Mouse (Mus musculus): Measurements from ENCODE around the gene Pex6.

Pex6 gene

GRCm38 (mm10) chr17:46702100-46702499 lies 9.2 kb upstream of the Pex6 start:
- DNase-seq, result no peak

GRCm38 (mm10) chr17:46702506-46702905 lies 8.8 kb upstream of the Pex6 start:
- no peak for DNase-seq

DNA sequence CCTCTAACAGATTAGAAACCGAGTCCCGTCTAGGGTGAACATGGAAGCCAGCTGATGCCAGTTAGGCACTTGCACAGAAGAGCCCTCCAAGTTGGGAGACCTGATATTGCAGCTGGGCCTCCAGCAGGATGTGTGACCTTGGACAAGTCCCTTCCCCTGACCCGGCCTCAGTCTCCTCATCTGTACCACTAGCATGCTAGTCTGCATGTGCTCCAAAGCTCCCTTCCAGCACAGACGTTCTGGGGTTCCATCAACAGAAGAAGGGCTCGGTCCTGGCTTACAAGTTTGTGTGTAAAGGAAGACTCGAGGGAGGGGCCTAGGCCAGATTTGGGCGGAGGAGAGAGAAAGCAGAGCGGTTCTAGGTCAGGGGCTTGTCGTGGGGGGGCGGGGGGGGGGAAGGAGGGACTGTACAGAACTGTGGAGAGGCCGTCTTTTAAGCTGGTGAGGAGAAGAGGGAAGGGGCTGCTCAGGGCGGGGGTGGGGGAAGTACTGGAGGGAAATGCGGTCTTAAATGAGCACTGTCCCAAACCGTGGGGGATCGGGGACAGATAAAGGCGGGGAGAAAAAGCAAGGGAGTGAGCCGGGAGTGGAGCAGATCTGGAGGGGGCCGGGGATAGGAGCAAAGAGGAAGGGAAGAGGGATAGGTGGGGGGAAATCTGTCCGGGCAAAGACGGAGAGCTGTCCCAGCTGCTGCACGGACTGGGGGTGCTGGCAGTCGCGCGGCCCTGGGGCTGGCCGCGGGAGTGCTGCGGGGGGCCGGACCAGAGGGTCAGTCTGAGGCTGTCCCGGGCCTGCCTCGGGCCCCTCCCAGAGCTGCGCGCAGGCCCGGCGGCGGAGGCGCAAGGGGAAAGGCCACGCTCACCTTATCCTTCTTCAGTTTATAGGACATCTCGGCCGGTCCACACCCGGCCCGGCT lies 7.0 kb upstream of the Pex6 start:
- no peak for DNase-seq

DNA sequence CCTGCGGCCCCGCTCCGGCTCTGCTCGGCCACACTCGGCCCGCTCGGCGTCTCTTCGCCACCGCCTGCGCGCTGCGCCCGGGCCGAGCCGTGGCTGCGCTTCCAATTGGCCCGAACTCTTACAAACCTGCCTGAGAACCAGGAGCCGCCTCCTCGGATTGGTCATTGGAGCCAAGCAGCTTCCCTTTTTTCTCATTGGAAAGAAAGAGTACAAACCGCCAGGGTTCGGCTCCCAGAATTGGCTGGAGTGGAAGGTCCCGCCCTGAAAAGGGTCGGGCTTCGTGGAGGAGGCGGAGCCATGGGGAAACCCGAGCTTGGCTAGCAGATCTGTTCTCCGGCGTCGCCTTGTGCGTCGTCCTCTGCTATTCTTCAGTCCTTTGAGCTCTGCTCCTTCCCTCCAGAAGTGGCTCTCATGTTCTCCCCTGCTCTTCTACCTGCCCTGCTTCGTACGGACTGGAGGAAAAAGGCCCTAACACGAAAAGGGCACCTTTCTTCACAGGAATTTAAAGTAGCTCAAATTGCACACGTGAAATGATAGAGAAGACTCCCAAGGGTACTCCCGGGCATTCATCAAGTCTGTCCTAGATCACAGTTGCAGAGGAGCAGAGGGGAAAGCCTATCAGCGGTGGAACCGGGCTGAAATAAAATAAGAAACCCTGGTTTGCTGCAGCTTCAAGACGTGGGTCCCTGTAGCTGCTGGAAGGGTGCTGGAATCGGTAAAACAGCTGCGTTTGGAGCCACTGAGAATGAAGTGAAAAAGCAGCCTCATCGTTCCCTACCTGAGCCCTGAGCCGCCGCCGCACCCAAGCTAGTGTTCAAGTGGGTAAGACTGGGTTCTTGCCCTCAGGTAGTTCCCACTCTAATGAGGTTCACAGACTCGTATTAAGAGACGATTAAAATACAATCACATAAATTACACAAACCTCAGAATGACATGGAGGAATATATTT lies 6.1 kb upstream of the Pex6 start, which contains the start of gene Ppp2r5d:
Gene Ppp2r5d (minus strand): TSS at position 225 of the 949 bp plus-strand sequence.
- DNase-seq, result peak; percentile 98

DNA sequence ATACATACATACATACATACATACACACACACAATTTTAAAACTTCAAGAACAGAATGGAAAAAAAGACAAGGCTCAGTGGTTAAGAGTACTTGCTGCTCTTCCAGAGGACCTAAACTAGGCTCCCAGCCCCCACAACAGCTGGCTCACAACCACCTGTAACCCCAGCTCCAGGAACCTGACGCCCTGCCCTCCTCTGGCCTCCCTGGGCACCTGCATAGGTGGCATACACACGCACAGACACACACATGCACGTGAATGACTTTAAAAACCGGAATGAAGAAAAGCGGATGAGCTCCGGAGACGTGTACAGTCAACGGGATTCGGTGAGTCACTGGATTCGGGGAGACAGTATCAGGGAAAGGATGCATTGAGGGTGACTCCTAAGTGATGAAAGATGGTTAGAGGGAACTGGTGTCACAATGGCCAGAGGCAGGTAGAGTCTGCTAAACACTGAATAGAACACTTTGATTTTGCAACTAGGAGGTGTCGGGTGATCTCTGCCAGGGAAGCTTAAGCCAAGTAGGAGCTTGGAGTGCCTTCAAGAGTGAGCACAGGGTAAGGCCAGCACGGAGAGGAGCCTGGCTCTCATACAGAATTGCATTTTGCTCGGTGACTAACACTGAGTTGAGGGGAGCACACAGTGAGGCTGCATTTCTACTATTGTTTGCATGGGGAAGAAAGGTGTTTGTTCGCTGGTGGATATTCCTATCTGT lies 4.7 kb upstream of the Pex6 start:
- DNase-seq, result no peak

- peak; percentile 38 to 52 for DNase-seq
Observed at GRCm38 (mm10) chr17:46711612-46712271, 479 bp downstream of the Pex6 start.

DNA sequence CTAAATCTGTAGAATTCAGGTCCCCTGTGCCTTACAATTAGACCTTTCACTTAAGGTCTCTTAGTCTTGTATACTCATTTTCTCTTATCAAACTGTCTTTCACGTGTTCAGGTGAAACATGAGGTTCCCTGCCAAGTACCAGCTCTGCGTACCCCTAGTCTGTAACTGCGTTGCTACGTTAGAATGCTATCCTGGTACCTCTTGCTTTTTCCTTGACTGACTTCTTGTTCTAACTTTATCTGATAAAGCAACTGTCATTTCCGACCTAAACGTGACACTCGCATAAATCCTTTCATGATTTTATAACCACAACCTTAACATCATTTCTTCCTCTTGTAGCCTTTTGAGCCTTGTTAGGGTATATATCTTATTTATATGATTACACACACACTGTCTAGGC lies 1.2 kb downstream of the Pex6 start:
- no peak for DNase-seq

DNA sequence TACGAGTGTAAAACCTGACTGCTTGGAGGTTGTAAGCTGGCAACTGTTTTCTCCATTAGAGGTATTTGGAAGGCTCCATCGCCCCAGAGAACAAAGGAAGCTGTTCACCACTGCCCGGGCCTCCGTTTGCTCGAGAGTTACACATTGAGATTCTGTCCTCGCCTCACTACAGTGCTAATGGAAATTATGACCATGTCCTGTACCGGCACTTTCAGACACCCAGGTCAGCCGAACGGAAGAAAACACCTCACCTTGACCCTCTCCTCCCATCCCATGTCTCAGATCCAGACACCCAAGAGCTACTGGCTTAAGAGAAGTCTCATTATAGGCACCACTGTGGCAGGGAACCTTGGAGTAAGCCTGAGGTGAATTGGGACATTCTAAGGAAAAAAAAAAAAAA lies 2.6 kb downstream of the Pex6 start:
- DNase-seq, result no peak

- DNase-seq, result no peak
Observed at GRCm38 (mm10) chr17:46714756-46715481, 3.7 kb downstream of the Pex6 start.

DNA sequence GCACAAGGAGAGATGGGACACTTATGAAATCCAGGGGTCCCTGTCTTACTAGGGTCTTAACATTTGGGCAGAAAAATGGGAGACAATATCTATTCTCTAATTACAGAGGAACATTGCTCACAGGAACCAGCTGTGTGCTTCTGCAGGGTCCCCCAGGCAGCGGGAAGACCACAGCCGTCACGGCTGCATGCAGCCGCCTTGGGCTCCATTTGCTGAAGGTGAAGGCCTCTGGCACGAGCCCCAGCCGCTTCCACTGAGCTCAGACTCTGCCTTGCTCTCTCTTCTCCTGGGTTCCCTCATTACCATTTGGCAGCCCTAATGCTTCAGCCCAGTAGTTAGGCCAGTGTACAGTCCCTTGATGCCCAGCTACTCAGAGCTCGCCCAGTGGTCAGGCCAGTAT lies 9.8 kb downstream of the Pex6 start:
- no peak for DNase-seq

GRCm38 (mm10) chr17:46724477-46725084 lies 13.3 kb downstream of the Pex6 start:
- no peak for DNase-seq

- no peak for DNase-seq
Observed at GRCm38 (mm10) chr17:46725273-46725672, 14.0 kb downstream of the Pex6 start.

GRCm38 (mm10) chr17:46725731-46726645 lies 14.7 kb downstream of the Pex6 start:
- DNase-seq, result no peak

DNA sequence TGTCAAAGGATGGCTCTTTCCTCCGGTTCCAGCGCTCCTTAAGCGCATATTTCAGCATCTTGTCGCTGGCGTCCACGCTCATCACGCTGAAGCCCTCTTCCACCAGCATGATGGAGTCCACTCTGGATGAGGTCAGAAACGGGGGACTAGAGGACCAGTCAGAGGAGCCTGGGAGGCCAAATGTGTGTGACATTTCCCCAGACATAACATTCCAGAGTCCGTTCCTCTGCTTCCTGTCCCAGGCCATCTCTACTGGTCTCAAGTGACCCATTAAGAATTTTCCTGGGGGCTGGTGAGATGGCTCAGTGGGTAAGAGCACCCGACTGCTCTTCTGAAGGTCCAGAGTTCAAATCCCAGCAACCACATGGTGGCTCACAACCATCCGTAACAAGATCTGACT lies 16.0 kb downstream of the Pex6 start:
- DNase-seq, result no peak

DNA sequence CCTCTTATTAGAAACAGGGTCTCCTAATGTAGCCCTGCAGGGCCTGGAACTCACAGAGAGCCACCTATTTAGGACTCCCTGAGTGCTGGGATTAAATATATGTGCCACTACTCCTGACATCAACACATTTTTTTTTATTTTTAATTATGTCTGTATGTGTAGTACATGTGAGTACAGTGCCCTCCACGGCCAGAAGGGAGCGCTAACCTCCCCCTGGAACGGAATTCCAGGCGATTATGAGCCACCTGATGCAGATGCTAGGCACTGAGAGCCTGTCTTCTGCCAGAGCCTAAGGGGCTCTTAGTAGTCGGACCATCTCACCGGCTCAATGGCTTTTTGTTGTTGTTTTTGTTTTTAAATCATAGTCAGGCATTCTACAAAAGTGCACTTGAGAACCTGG lies 16.8 kb downstream of the Pex6 start:
- peak in 1 of 2 experiments; percentile 67 for DNase-seq

- DNase-seq, result no peak
Observed at GRCm38 (mm10) chr17:46728496-46728895, 17.2 kb downstream of the Pex6 start.

- peak; percentile 90 to 92 for DNase-seq
Observed at GRCm38 (mm10) chr17:46728904-46729318, 17.6 kb downstream of the Pex6 start, which contains the start of gene Gnmt. TSS of gene Gnmt (minus strand) at chr17:46729168.

DNA sequence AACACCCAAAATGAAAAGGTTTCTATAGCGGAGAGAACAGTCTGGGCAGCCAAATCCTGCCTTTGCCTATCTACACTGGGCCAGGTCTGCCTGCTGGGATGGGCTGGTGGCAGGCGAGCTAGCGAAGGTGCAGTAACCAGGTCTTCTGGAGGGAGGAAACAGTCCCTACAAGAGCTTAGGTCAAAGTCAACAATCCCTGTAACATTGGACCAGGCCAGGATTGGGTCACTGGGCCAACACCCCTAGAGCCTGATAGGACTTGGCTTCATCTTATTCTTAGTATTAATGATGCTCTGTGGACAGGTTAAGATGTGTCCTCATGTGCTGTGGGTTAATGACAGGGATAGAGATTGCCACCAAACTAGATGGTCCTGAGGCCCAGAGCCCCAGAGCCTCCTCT lies 22.8 kb downstream of the Pex6 start:
- no peak for DNase-seq

- DNase-seq, result no peak
Observed at GRCm38 (mm10) chr17:46735287-46735686, 24.0 kb downstream of the Pex6 start.

- no peak for DNase-seq
Observed at GRCm38 (mm10) chr17:46736160-46736559, 24.9 kb downstream of the Pex6 start.

Data from kidney, adult 8-10 months (tissue).